Mouse (Mus musculus): ENCODE measurements at regions not wholly inside any gene's neighbourhood (a gene's known extent, or its start where the extent isn't known, plus 50 kb on each side); places are given as distances from the start of the nearest gene placed in this dataset.
A peak's percentile ranks its signal among the peaks of the same experiment; 100 is the strongest.

DNA sequence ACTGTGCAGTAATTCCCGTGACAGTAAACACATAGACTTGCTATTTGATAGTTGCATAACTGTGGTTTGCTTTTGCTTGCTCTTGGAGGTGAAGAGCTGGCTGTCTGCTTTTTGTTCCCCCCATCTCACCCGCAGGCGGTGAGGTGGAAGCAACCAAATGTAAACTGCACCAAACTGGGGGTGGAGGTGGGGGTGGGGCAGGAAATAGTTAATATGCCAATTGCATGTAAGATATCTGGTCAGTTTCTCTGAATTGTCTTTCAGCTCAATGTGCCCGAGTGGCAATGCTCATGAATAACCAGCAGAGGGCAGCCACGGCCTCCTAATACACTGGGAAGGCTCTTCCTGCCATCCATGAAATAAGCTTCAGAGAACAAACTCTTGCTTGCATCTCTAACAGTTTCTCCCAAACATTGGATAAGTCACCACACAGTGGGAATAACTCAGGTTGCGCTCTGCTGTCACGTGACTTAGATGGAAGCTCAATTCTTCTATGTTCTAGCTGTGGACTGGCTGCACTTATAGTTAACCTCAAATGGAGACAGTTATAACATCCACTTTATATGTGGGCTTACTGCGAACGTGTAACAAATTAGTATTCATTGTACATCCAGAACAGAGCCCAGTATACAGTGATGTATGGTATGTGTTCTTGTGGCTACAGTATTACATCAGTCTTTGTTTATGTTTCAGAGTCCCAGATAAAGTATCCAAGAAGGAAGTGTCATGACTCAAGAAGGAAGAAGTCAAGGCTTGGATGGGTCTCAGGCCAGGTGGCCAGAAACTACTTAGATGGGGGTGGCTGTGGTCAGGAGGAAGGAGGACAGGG is 62.0 kb upstream of the Egflam start:
- peak; percentile 65 for DNase-seq

- no peak for DNase-seq
Observed at GRCm38 (mm10) chr15:7462549-7462948, 64.4 kb upstream of the Egflam start.

GRCm38 (mm10) chr15:7463444-7464350 is 65.5 kb upstream of the Egflam start:
- DNase-seq, result no peak

DNA sequence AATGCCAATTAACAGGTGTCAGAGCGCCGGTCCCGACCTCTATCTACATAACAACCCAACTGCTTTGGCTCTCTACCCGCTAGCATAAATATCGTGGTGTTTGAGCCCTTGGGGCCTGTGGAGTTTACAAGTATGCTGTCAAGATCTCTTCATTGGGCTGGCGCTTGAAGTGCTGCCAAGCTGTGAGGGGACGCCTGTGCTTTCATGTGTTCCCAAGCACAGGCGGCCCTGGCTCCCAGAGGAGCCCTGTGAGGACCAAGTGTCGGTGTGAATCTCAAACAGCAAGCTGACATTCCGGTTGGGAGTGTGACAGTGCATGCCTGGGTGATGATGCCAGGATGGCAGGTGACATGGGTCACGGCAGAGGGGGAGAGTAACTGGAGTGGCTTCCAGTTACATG is 82.0 kb upstream of the Egflam start:
- no peak for DNase-seq

GRCm38 (mm10) chr15:7480792-7481210 is 82.6 kb upstream of the Egflam start:
- no peak for DNase-seq

GRCm38 (mm10) chr15:7483686-7484085 is 85.5 kb upstream of the Egflam start:
- DNase-seq, result no peak

- no peak for DNase-seq
Observed at GRCm38 (mm10) chr15:7491091-7491490, 92.9 kb upstream of the Egflam start.

DNA sequence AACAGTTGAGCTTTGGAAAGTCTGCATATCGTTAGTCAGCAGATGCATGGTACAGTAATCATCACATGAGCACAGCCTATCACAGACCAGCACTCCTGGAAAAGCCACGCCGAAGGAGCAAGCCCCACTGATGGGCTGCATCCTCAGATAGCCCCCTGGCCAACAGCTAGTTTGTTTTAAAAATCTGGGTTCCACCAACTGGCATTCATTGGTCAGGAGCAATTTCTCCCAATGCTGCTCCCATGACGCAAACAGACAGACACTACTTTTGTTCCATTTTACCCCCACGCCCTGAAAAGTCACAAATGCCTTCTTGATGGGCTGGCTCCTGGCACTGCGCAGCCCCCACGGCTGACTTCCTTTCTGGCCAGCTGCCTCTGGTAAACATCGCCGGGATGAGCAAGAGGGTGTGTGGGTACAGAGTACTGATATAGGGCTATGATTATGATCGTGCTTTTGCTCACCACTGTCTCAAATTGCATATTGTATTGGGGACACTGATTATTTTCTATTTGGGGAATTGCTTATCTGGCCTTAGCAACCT is 95.0 kb upstream of the Egflam start:
- no peak for DNase-seq

GRCm38 (mm10) chr15:7497852-7498251 is 99.7 kb upstream of the Egflam start:
- DNase-seq, result no peak

GRCm38 (mm10) chr15:7508535-7508934 is 110.3 kb upstream of the Egflam start:
- no peak for DNase-seq

- DNase-seq, result no peak
Observed at GRCm38 (mm10) chr15:7514743-7515273, 116.6 kb upstream of the Egflam start.

DNA sequence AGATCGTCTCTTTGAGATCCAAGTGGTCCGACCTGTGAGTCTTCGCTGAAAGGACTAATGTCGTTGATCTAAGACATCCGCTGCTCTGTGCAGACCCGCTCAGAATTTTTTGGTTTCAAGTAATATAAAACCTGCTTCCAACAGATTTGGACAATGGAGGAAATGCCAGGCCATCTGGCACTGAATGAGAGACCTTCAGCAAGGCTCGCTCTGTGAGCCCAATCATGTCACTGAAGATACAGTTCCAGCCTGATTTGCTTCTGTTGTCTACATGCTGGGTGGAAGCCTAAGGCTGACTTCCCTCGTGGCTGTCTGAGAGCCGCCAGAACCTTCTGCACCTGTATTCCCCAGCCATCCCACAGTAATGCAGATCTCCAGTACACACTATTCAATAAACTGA is 123.4 kb upstream of the Egflam start:
- DNase-seq, result no peak

- no peak for DNase-seq
Observed at GRCm38 (mm10) chr15:7522902-7523786, 124.9 kb upstream of the Egflam start.

- no peak for DNase-seq
Observed at GRCm38 (mm10) chr15:7530959-7531588, 132.9 kb upstream of the Egflam start.

GRCm38 (mm10) chr15:7537858-7538257 is 139.7 kb upstream of the Egflam start:
- DNase-seq, result no peak

DNA sequence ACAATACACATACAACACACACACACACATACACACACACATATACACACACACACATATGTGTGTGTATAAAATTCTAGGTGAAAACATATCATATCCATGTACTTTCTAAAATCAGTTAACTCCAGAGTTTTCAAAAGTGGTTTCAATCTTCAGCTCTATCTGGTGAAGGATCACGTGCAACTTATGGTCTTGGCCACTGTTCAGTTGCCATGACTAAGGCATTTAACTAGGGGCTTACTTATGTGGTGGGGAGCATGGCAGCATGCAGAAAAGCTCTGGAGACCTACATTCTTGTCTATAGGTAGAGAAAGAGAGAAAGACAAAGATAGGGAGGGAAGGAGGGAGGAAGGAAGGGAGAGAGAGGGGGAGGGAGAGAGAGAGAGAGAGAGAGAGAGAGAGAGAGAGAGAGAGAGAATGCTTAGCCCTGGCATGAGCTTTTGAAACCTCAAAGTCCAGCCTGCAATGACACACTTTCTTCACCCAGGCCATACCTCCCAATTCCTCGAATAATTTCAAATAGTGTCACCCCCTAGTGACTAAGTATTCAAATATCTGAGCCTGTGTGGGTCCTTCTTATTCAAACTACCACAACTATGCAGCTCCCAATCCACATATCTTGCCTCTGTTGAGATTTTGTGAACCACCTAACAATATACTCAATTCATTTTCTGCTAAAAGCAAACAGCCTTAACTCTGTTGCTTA is 155.1 kb upstream of the Egflam start:
- no peak for DNase-seq

DNA sequence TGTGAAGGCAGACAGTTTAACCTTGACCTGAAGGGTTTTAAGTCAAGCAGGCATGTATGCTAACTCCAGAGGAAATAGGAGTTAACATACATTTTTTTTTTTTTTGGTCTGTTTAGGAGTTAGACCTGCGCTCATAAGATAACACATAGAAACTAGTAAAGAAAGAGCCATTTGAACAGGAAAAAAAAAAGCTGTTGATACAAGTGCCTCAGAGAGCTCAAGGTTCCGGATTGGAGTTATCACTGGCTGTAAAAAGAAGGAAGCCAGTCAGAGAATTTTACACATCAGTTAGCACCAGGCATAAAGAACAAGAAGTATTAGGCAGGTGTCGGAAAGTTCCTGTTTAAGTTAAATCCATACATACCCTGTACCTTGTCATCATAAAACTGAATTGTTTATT is 156.2 kb upstream of the Egflam start:
- no peak for DNase-seq

DNA sequence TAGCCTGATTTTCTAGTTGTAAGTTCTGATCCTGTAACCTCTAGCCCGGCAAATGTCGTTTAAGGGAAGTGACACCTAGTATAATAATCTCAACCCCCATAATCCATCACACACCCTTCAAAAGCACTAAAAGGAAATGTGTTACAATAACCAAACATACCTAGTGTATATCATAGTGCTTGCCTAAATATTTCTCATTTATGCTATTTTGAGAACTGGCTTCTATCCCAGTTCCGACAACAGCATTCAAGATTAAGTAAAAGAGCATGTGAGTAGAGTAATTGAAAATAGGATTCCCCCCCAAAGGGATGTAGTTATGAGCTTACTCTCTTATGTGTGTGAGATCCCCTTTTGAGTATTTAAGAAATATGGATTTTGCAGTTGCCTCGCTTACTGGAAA is 165.1 kb upstream of the Egflam start:
- no peak for DNase-seq

DNA sequence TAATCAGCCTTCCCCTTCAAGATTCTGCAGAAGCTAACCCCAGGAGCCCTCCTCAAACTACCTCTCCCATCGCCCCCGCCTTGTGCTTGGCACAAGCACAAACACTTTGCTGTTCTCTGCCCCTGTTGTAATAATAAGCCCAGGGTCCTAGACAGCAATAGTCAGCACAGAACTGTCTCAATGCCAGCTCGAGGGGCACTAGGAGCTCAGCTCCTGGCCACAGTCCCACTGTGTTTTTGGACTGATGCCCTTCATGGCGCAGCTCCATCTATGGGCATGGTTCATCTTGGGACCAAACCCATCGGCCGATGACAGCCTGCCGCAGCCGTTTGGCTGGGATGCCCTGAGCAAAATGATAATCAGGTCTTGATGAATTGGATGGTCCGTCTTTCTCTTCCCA is 165.5 kb upstream of the Egflam start:
- DNase-seq, result peak; percentile 46

DNA sequence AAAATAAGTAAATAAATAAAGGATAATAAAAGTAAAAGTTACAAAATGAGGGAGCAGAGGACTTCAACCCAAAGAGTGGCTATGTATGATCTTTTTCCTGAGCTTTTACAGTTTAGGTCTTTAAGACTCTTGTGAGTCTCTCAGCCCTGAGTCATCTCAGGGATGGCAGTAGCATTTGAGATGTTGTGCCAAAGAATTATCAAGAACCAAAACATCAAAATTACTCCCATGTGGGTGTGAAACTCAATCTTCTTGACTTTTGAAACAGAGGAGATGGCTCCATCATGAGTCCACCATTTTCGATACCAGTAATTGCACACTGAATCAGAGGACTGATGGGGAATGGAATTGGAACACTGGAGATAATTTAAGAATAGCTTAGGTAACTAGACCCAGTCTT is 174.0 kb upstream of the Egflam start:
- DNase-seq, result no peak

DNA sequence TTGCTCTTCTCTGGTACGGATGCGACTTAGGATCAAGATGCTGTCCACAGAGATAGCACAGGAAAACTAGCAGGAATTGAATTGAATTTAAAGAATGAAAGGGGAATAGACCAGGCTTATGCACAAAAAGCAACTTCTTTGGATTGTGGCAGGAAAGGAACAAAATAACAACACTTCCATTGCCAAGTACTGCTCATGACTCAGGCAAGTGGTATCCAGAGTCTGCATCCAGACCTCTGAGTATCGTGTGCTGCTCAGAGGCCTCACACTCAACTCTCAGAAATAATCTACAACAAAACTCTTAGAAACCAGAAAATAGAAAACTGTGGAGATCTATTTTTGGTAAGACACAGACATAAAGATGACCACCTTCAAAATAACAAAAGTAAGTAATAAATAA is 176.1 kb upstream of the Egflam start:
- DNase-seq, result no peak

Data from adrenal gland, postnatal 25 days (tissue).